Mouse (Mus musculus) monocyte, adult 2 months (primary cell): ENCODE measurements around the gene Dcst1.

ENCODE experiments used
- DNase-seq, 2 experiments: peaks; one replicate each; pipeline ENCODE4 v3.0.0; 2022; ENCODE audit warnings: low spot score in 2 of 2, low read depth in 1 of 2

Gene Dcst1

DNA sequence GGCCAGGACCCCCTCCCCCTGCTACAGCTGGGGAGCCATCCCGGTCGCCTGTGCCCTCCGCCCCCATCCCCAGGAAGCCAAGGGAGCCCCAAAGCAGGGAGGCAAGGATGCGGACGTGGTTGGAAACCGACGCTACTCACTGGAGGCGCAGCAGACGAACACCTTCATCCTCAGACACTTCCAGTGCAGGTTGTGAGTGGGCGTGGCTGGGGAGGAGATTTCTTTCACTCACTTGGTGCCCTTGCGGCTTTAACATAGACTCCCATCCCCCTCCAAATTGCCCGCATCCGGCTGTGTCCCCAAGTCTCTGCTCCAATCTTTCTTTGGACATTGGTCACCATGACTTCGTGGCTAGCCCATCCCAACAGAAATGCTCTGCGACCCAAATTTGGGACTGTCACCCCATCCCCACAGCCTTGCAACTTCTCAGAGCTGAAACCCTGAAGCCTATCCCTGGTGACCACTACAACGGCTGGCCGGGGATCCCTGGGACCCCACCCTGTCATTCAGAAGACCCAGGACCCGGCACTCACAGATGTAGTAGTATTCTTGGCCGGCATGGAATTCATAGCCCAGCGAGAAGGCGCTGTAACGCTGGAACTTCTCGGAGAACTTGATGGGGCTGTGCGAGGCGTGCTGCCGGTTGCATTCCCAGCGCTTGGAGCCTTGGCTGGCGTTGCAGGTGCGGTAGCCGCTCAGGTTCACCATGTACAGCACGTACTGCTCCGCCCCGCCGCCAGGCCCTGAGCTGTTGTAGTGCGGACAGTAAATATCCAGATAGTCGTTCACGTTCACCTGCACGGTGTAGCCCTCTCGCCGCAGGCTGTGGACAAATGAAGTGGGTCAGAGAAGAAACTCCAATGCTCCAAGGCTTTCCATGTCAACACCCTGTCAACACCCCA, 48.9 kb downstream of the Dcst1 start:
- no peak for DNase-seq

DNA sequence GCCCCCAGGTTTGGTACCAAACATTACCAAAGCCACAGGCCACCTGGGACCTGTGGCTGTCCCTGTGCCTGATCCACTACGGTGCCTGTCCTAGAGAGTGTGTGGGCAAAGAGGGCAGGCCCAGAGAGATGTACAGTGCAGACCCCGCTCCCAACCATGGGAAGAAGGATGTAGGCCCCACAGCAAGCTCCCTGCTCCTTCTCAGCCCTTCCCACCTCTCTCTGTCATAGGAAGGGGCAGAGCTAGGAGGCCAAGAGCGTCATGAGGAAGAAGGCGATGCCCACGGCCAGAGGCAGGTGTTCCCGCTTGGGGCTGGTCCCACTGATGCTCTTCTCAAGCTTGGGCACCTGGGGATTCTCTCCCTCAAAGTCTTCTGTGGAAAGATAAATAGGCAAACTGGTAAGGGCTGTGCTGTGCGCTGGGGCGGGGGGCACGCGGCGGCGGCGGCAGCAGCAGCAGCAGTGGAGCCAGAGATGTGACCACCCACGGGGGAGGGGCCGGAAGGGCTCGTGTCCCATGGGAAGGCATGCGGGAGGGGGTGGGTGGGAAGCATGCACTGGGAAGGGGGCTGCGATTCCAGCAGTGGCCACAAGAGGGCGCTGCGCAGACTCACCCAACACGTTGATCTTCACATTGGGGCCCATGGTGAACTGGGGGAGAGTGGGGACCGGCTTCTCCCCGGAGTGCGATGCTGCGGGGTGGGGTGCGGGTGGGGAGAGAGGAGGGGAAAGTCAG, 49.7 kb downstream of the Dcst1 start:
- no peak for DNase-seq

DNA sequence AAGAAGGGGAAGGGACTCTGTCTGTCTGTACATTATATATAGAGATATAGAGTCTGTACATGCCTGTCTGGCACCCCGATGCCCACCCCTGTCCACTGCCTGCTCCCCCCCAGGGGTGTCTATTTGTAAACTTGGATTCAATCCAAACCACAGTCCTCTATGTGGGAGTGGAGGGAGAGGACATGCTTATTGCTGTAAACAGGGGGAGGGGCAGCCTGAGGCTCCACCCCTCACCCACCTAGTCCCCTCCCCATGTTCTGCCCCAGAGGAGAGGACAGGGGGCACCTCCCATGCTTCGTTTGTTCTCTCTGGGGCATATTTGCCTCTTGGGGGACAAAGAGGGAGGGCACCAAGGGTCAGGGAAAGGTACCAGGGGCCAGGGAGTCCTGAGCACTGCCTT, 50.3 kb downstream of the Dcst1 start:
- DNase-seq, result no peak

DNA sequence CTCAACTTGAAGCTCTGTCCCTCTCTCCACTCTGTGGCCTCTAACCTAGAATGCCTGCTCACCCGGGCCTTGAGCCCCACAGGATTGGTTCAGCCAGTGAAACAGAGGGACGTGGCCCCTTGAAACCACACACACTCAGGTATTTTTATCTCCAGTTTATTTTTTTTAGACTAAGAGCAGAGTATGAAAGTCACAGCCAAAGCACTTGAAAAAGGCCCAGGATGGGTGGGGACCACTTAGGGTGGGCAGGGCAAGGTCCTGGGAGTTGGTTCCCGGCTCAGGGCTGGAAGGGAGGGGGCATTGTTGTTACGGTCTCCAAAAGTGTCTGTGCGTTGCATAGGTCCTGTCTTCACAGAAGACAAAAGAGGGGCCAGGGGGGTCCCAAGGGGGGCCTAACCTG, 50.7 kb downstream of the Dcst1 start:
- no peak for DNase-seq

DNA sequence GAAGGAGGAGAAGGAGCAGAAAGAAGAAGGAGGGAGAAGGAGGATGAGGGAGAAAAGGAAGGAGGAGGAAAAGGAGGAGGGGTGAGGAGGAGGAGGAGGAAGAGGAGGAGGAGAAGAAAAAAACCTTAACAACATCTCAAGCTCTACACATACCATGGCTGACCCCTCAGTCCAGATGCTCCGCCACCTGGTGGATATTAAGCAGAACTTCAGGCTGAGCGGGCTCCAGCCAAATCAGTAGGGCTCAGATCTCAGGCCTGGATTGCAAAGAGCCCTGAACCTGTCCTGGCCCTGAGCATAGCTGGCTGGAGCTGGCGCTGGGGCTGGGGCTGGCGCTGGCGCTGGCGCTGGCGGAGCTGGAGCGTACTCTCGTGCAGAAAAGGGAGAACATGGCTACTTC, 57.0 kb downstream of the Dcst1 start:
- DNase-seq, result peak in 1 of 2 experiments; percentile 39

DNA sequence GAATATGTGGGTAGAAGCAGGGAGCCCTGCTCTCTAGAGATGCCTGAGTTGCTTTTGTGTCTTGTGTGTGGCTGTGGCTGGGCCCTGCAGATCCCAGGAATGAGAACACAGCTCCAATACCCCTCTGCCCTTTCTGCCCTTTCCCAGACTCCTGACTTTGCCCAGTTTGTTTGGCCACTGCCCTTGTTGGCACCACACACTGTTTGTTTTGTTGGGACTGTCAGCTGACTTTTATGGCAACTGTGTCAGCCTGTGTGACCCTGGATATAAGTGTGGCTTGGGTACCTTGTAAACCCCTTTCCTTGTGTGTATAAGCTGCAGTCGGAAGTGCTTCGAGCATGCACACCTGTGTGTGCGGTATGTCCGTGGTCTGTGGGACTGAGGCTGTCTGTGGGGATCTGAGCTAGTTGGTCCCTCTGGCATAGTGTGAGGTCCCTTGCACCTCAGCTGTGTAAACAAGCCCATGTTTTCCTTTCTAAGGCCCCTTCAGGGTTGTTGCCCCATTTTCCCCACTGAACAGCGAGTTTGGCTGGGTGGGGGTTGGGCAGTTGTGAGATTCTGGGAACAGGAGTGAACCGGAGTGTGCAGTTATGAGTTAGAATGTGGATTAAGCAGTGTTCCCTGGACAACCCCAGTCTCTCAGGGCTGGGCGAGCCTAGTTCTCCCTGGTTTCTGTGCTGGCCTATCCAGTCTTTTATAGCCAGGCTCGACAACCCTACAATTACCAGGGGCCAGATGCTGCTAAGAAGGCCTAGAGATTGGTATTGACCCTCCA, 59.3 kb downstream of the Dcst1 start:
- no peak for DNase-seq

DNA sequence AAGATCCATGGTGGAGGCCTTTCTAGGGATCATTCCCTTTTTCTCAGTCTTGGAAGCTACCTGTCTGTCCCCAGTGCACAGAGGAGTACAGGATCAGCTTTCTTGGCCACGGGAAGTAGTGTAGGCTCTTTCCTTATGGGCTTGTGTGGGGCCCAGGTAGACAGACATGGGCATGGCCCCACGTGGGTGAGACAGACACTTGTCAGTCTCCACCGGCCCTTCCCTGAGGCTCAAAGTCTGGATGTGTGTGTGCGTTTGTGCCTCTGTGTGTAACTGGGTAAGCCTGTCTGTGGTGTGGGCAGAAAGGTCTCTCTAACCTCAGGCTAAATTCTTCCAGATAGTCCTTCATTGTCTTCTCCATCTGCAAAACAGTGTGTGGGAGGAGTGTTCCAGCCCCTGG, 59.9 kb downstream of the Dcst1 start:
- no peak for DNase-seq

DNA sequence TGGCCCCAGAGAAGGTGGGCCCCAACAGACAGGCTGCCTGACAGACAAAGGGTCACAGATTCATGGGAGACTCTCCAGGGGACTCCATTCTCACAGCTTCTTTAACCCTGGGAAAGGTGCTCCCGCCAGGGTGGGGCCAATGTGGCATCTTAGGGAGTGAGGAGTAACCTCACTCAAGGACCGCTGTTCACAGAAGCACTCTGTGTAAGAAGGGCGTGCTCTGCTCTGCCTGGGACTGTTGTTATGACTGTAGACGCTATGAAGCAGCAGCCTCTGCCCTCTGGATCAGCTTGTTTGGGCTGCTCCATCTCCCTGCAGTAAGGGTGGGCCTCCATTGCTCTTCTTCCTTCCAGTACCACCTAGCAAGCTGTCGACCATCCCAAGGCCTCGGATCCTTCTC, 60.6 kb downstream of the Dcst1 start:
- no peak for DNase-seq

DNA sequence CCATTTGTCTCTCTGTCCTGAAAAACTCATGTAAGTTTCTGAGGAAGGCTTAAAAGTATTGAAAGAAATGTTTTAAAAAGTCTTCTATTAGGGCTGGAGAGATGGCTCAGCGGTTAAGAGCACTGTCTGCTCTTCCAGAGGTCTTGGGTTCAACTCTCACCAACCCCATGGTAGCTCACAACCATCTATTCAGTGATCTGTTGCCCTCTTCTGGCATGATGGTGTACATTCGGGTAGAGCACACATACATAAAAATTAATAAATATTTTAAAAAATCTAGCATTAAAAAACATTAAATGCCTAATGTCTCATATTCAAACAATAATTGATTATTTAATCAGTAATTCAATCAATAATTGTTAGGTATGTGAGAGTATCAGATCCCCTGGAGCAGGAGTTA, 64.5 kb downstream of the Dcst1 start:
- no peak for DNase-seq
